Mouse (Mus musculus): Measurements from ENCODE around the gene Opcml. TPM values are rescaled to one million over a fixed set of nuclear protein-coding genes. Genes with fewer than 3 reads are reported as not detected.

Gene Opcml
- polyA plus RNA-seq, 1 experiment from 2014 or later = 25.1 TPM

- H3K9me3 ChIP-seq = no peaks in the 10 kb centered on the region
- H3K36me3 ChIP-seq = no peaks in the 10 kb centered on the region
- no peak overlapping the region for H3K9ac ChIP-seq
- H3K4me2 ChIP-seq = no peak overlapping the region
- H3K27me3 ChIP-seq = no peaks in the 10 kb centered on the region
- no peak for ATAC-seq (ENCODE audit: low FRiP score)
- no peaks in the 10 kb centered on the region for H3K4me1 ChIP-seq (replicated peaks)
- H3K27ac ChIP-seq = no peak overlapping the region
- no peak overlapping the region for H3K4me3 ChIP-seq
Observed at GRCm38 (mm10) chr9:28940901-28941300, 1150.3 kb downstream of the Opcml start.

- 79% methylated on average over 1 of the region's 1 CpGs for WGBS
- H3K9me3 ChIP-seq = no peaks in the 10 kb centered on the region; the same call in 1 of the 2 replicates
- H3K9ac ChIP-seq = no peak overlapping the region
- no peak overlapping the region for H3K4me2 ChIP-seq
- H3K36me3 ChIP-seq = no peaks in the 10 kb centered on the region
- ATAC-seq (ENCODE audit: low FRiP score) = no peak
- H3K27ac ChIP-seq = no peak overlapping the region
- H3K4me3 ChIP-seq = no peak overlapping the region
- H3K4me1 ChIP-seq (replicated peaks) = no peaks in the 10 kb centered on the region
- no peaks in the 10 kb centered on the region for H3K27me3 ChIP-seq
Observed at GRCm38 (mm10) chr9:28969455-28969854, 1178.9 kb downstream of the Opcml start.

Small RNAs within 50 kb of the gene (microRNA-seq; reads per million reads assigned to microRNA genes)
- gene Gm44316 = not detected

Measured in hindbrain, embryonic 13.5 days (tissue).